Mouse (Mus musculus) telencephalon, adult 2 months (tissue): ENCODE measurements around the gene Slmap.
"Not testable (repeated sequence)": the region's sequence is repeated elsewhere in the genome, so short reads cannot be mapped to it uniquely, and the experiment has no call there.

Experiments used
- DNase-seq: peaks from one replicate; pipeline ENCODE4 v3.0.0-alpha.2; 2011; ENCODE audit warnings: low read depth, low spot score

The Slmap gene

GRCm38 (mm10) chr14:26532752-26533151 is 2.0 kb downstream of the Slmap start:
- no peak for DNase-seq

- DNase-seq, result no peak
Measured at GRCm38 (mm10) chr14:26531410-26532313, 3.1 kb downstream of the Slmap start.

GRCm38 (mm10) chr14:26530350-26530749 is 4.4 kb downstream of the Slmap start:
- no peak for DNase-seq

- DNase-seq, result no peak
Measured at GRCm38 (mm10) chr14:26528296-26528695, 6.4 kb downstream of the Slmap start.

DNA sequence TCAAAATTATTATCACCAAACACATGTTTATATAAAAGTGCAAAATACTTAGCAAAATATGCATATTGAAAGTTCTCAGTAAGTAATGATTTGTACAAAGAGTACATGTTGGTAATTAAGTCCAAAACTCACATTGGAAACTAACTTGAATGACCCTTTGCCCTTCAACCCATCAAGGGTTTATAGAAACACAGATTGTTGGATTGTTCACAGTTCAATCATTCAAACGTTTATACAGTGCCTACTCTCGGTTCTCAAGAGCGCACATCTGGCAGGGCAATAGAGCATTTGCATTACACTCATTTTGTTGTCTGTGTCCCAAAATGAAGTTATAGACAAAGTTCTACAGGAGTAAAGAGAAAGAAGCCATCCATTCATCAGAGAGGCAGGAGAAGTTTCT is 8.8 kb downstream of the Slmap start:
- no peak for DNase-seq

GRCm38 (mm10) chr14:26523082-26523481 is 11.6 kb downstream of the Slmap start:
- DNase-seq, result peak; percentile 76

GRCm38 (mm10) chr14:26519831-26520230 is 14.9 kb downstream of the Slmap start:
- no peak for DNase-seq

DNA sequence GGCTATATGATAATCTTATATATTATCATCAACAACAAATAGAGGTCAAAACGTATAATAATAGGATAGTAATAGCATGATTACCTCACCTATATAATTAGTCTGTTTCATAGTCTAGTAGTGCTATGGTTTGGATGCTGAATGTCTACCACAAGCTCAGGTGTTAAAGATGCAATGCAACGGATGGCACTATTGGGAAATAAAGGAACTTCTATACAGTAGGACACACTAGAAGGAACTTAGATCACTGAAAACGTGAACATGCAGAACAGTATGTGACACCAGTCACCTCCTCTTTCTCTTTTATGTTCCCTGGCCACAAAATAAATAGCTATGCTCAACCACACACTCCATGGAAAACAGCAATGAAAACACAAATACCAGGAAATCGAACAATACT is 16.9 kb downstream of the Slmap start:
- DNase-seq, result no peak

DNA sequence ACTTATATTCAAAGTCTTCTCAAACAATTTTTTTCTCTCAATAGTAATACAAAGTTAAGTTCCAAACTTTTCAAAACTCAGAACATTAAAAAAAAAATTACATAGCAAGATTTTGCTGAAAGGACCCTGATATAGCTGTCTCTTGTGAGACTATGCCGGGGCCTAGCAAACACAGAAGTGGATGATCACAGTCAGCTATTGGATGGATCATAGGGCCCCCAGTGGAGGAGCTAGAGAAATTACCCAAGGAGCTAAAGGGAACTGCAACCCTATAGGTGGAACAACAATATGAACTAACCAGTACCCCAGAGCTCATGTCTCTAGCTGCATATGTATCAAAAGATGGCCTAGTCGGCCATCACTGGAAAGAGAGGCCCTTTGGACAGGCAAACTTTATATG is 18.5 kb downstream of the Slmap start:
- DNase-seq, result not testable (repeated sequence)

- no peak for DNase-seq
Measured at GRCm38 (mm10) chr14:26515802-26516201, 18.9 kb downstream of the Slmap start.

GRCm38 (mm10) chr14:26510545-26510944 is 24.2 kb downstream of the Slmap start:
- no peak for DNase-seq

- no peak for DNase-seq
Measured at GRCm38 (mm10) chr14:26508150-26508549, 26.6 kb downstream of the Slmap start.

DNA sequence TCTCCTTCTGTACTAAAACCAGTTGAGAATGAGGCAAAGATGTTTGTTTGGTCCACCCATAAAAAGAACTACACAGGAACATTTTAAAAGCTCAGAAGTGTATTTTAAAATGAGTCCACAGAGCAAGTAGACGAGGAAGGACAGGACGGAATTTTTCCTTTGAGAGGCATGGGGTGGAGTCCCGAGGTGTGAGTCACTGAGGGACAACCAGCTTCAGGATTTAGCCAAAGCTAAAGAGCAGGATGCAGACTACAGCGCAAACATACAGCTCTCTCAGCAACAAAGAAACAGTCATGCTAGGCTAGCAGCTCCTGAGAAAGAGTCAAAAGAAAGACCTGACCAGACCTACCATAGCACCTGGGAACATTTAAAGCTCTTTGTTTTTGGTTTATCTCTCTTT is 27.4 kb downstream of the Slmap start:
- DNase-seq, result no peak

GRCm38 (mm10) chr14:26504541-26504940 is 30.2 kb downstream of the Slmap start:
- DNase-seq, result no peak

DNA sequence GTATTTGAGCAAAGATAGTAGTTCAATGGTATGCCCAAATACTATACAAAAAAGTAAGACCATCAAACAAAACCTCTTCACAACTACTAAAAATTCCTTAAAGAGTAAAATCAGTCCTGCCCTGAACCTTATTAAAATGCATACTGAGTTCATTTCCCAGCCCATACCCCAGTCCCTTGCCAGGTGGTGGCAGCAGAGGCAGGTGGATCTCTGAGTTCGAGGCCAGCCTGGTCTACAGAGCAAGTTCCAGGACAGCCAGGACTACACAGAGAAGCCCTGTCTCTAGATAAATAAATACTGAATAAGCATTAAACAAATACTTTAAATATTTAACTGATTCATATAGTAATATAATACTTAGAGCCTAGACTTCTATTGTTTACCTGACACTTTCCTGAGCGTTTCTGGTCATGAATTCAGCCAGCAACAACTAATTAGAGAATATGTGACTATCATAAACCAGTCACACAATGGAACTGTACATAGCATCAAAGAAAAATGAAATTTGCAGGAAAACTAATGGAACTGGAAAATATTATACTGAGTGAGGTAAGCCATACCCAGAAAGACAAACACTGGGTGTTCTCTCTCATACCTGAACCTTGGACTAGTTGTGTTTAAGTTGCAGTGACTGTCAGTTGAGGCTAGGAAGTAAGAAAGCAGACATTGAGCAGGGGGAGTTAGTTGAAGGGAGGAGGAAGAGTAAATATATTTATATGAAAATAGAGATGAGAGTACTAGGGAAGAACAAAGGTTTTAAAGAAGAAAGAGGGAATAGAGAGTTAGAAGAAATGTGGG is 34.4 kb downstream of the Slmap start:
- no peak for DNase-seq

DNA sequence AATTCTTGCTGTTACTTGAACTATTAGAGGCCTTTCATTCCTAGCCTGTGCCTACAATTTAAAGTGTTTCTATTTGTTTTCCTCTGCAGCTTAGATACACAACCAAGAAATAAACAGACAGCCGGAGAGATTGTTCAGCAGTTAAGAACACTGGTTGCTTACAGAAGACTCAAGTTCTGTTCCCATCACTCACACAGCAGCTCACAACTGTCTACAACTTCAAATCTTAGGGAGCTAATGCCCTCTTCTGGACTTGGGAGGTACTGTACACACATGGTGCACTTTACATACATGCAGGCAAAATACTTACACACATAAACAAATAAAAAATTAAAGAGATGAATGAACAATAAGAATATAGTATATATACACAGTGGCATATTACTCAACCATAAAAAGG is 39.7 kb downstream of the Slmap start:
- no peak for DNase-seq

DNA sequence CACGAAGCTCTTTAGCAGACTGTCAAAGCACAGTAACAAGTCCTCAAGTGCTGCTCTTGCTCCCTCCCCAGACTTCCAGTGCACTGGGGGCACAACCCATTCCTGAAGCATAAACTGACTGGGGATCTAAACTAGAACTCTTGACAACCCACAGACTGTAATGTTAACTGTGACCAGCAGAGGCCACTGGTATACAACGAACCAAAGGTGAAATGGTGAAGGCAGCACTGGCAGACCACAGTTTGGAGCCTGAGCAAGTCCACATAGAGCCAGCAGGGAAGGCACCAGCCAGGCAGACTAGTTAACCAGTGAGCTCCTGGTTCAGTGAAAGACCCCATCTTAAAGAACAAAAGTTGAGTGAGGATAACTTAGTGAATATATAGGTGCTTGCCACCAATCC is 43.6 kb downstream of the Slmap start:
- DNase-seq, result peak; percentile 36

- DNase-seq, result peak; percentile 17
Measured at GRCm38 (mm10) chr14:26488329-26489020, 46.3 kb downstream of the Slmap start.

DNA sequence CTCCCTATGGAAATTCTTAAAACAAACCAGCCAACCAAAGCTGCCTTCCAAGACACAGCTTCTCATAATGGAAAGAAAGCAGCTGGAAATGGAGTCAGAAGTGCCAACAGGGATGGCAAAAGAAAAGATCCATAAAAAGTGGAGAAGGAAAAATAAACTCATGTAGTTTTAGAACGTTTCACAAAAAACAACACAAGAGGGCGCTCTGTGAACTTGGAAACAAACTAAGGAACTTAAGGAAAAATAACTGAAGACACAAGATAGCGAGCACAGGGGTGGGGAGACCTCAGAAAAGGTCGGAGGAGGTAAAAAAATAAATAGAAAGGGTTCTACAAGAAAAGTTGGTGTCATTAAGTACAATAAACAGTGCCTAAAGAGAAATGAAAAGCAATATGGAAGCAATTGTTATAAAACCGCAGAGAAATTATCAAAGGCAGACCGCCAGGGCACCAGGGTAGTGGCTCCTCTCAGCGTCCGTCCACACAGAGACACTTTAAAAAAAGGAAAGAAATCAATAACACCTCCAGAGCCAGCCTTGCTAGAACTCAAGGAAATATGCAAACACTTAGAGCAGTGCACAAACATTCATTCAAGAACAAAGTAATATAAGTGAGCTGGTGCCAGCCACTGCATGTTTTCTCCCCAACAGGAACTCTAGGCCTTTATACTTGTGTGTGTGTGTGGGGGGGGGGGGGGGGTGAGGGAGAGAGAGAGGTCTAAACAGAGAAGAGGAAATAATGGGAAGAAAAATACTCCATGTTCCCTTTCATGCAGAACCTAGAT is 48.1 kb downstream of the Slmap start:
- peak; percentile 66 for DNase-seq

DNA sequence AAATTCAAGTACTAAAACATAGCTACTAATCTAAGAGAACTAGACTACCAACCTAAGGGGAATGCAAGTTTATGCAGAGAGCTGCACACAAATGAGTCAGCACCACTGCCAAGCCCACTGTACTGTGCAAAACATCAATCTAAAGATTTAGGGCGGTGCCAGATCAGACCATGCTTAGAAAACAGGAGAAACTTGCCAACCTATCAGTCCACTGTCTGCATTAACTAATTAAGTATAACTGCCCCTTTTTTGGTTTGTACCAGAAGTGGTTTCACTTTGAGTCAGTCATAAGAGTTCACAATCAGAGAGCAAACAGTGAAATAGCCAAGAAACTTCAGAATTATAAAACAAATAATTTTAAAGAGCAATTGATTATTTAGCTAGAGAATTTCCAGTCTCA is 53.3 kb downstream of the Slmap start:
- DNase-seq, result no peak

DNA sequence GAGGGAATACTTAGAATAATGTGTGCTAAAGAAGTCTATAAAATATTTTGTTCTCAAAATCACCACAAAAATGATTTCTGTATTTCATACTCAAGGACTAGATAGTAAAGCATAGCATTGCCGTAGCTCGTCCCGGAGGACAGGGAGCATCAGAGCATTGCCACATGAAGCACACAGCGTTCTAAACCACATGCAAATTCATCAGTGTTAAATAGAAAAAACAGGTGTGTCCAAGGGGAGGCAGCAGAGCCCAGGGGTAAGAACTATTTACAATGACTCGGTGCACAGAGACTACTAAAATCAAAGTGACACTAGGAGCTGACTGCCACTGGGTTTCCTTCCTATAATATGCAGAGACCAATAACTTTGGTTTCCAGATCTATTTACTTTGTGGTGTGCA is 57.0 kb downstream of the Slmap start:
- no peak for DNase-seq
